Mouse (Mus musculus): Measurements from ENCODE around the gene Usp29. TPM values are rescaled to one million over a fixed set of nuclear protein-coding genes. Genes with fewer than 3 reads are reported as not detected.
A peak's percentile ranks its signal among the peaks of the same experiment; 100 is the strongest.

Usp29 gene
- polyA plus RNA-seq, 1 experiment from 2014 or later: 5.2 TPM

DNA sequence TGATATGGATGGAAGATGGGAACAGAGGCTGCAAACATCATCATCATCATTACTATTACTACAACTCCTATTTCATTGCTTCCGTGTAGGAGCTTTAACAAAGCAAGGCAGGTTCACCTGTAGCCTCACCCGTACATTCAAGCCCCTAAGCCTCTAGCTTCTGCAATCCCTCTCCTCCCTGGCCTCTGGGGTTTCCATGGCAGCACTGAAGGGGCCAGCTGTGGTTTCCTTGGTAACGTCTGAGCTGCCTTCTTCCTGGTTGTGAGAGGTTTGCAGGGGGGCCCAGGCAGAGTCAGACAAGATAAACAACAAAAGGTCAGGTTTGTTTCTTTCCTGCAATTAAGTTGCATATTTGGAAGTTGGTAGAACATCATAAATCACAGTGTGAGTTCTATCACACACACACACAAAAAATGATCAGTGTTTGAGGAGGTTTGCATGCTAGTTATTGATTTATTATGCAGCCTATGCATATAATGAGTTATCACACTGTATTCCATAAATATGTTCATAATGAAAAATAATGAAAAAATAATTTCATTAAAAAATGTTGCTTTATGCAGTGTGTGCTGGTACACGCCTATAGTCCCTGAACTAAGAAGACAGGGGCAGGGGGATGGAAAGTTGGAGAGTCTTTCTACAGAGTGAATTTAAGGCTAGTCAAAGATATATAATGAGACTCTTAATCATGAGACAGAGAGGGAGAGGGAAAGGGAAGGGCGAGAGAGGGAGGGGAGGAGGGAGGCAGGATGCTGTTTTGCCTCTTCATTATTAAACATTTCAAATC is 121.5 kb downstream of the Usp29 start:
- peaks cover 14% of the 10 kb centered on the region for H3K4me1 ChIP-seq (ENCODE audit: insufficient read depth, low read length)
- no peaks in the 10 kb centered on the region for H3K27me3 ChIP-seq (ENCODE audit: insufficient read depth, low read length)
- no peaks in the 10 kb centered on the region for H3K9me3 ChIP-seq (ENCODE audit: low read length)
- peak; percentile 90 for ATAC-seq (ENCODE audit: low FRiP score, low TSS enrichment)
- 19% methylated on average over 5 of the region's 5 CpGs for WGBS
- no peaks in the 10 kb centered on the region for H3K36me3 ChIP-seq (ENCODE audit: insufficient read depth, low read length)
- no peak overlapping the region for H3K4me3 ChIP-seq (ENCODE audit: low read length)
- H3K27ac ChIP-seq (ENCODE audit: low read length): no peak overlapping the region
- no peak overlapping the region for H3K4me2 ChIP-seq (replicated peaks; ENCODE audit: low read depth, low read length)
- H3K9ac ChIP-seq (replicated peaks; ENCODE audit: low read length): no peak overlapping the region

DNA sequence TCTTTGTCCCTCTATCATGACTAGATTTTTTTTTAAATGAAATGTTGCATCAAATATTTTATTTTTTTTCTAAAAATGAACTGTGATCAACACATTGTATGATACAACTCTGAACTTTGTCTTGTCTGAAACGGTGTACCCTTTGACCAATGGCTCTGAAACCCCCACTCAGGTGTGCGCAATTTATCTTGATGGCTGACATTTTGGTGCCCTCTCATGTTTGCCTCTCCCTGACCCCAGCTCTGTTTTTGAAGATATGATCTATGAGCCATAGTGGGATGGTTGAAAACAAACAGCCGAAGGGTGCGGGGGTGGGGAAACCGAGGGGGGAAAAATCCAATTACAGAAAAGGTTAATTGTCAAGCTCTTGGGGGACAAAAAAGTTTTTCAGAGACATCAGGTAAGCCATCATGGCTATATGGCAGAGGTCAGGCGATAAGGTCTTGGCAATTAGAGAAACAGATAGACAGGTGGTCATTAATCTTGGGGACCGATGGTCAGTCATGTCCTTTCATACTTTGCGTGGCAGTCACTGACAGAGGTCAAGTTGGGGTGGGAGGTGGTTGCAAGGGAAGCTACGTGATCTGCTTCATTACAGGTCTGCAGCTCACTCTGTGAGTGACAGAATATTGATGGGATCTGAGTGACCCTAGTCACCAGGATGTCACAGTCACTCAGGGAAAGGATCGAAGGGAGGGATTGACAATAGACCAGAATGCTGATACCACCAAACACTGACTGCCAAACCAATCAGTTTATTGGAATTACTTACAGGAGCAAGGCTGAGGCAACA is 125.4 kb downstream of the Usp29 start:
- Histone ChIP-seq H3K27me3 (ENCODE audit: insufficient read depth, low read length) (no peaks in the 10 kb centered on the region), H3K9ac (replicated peaks; ENCODE audit: low read length) (no peak overlapping the region), H3K9me3 (ENCODE audit: low read length) (no peaks in the 10 kb centered on the region), H3K4me3 (ENCODE audit: low read length) (no peak overlapping the region), H3K27ac (ENCODE audit: low read length) (no peak overlapping the region), H3K4me2 (replicated peaks; ENCODE audit: low read depth, low read length) (no peak overlapping the region), H3K36me3 (ENCODE audit: insufficient read depth, low read length) (no peaks in the 10 kb centered on the region), H3K4me1 (ENCODE audit: insufficient read depth, low read length) (peaks cover 32% of the 10 kb centered on the region)
- no peak for ATAC-seq (ENCODE audit: low FRiP score, low TSS enrichment)
- 34% methylated on average over 10 of the region's 10 CpGs for WGBS

DNA sequence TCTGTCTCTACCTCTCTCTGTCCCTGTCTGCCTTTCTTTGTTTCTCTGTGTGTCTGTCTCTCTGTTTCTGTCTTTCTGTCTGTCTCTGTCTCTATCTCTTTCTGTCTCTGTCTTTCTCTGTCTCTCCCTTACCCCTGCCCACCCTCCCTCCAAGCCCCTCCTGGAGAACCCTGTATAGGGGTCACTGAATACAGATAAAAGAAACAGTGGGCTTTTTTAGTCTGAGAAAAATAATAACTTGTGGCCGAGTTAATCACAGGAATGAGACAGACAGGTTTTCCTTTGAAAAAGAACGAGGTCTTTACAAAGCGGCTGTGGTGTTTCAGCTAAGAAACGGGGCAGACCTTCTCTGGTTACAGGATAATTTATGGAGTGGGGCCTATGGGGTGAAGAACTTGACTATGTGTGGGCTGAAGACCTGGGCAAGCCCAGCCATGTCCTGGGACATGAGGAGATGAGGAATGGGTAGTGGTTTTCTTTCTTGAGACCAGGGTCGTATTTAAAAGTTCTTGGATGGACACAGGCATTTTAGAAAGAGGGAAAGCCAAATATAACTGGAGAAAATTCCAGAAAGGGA is 128.4 kb downstream of the Usp29 start:
- peaks cover 27% of the 10 kb centered on the region for H3K4me1 ChIP-seq (ENCODE audit: insufficient read depth, low read length)
- no peaks in the 10 kb centered on the region for H3K9me3 ChIP-seq (ENCODE audit: low read length)
- no peak overlapping the region for H3K4me2 ChIP-seq (replicated peaks; ENCODE audit: low read depth, low read length)
- H3K4me3 ChIP-seq (ENCODE audit: low read length): no peak overlapping the region
- no peaks in the 10 kb centered on the region for H3K27me3 ChIP-seq (ENCODE audit: insufficient read depth, low read length)
- peak; percentile 76 for ATAC-seq (ENCODE audit: low FRiP score, low TSS enrichment)
- WGBS: 10% methylated on average over 5 of the region's 5 CpGs
- peak overlapping the region; percentile 86 for H3K27ac ChIP-seq (ENCODE audit: low read length)
- H3K36me3 ChIP-seq (ENCODE audit: insufficient read depth, low read length): no peaks in the 10 kb centered on the region
- H3K9ac ChIP-seq (replicated peaks; ENCODE audit: low read length): 0 out of 2 replicates have a peak overlapping the region, but pooled peaks have one; percentile 3

DNA sequence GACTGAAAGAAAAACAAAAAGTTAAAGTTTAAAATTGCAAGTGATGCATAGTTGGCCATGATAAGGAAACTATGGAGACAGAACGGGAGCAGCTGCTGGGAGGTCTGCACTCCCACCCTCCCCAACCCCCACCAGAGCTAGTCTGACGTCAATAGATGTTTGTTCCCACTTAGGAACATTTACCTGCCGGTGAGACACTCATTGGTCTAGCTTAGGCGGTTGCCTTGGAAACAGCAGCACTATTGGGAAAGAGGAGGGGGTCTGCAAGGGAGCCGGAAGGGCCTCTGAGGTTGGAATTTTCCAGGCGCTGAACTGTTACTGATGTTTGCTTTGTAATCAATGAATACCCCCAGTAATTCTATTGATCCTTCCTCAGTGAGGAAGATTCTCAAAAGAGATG is 130.3 kb downstream of the Usp29 start:
- no peaks in the 10 kb centered on the region for H3K9me3 ChIP-seq (ENCODE audit: low read length)
- peaks cover 26% of the 10 kb centered on the region for H3K4me1 ChIP-seq (ENCODE audit: insufficient read depth, low read length)
- no peaks in the 10 kb centered on the region for H3K36me3 ChIP-seq (ENCODE audit: insufficient read depth, low read length)
- H3K4me3 ChIP-seq (ENCODE audit: low read length): no peak overlapping the region
- no peak overlapping the region for H3K9ac ChIP-seq (replicated peaks; ENCODE audit: low read length)
- 0 out of 2 replicates have a peak, but pooled peaks have one; percentile 47 for ATAC-seq (ENCODE audit: low FRiP score, low TSS enrichment)
- WGBS: 14% methylated on average over 6 of the region's 6 CpGs
- H3K27ac ChIP-seq (ENCODE audit: low read length): no peak overlapping the region; the same call in 1 of the 2 replicates
- H3K4me2 ChIP-seq (replicated peaks; ENCODE audit: low read depth, low read length): peak overlapping the region; percentile 9; the same call in 1 of the 2 replicates
- H3K27me3 ChIP-seq (ENCODE audit: insufficient read depth, low read length): no peaks in the 10 kb centered on the region

DNA sequence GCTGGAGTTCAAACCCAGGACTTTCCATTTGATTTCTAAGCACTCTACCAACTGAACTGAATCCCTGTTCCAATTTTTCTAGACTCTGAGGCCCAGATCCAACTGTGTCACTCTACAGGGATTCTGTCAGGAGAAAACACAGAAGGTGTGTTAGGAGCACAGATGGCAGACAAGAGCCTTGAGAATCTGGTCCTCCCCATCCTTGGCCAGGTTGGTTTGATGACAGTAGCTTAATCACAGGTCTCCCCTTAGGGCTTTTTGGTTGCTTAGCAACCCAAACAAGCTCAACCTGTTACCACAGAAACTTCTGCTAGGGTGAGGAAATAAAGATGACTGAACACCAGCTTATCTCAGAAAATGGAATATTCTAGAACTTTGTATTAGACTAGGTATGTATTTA is 136.0 kb downstream of the Usp29 start:
- H3K4me3 ChIP-seq (ENCODE audit: low read length): no peak overlapping the region
- H3K27me3 ChIP-seq (ENCODE audit: insufficient read depth, low read length): no peaks in the 10 kb centered on the region
- peaks cover 5% of the 10 kb centered on the region; the same call in 1 of the 2 replicates for H3K4me1 ChIP-seq (ENCODE audit: insufficient read depth, low read length)
- H3K9me3 ChIP-seq (ENCODE audit: low read length): no peaks in the 10 kb centered on the region
- no peak overlapping the region for H3K27ac ChIP-seq (ENCODE audit: low read length)
- no peaks in the 10 kb centered on the region for H3K36me3 ChIP-seq (ENCODE audit: insufficient read depth, low read length)
- H3K9ac ChIP-seq (replicated peaks; ENCODE audit: low read length): no peak overlapping the region
- no peak for ATAC-seq (ENCODE audit: low FRiP score, low TSS enrichment)
- H3K4me2 ChIP-seq (replicated peaks; ENCODE audit: low read depth, low read length): no peak overlapping the region

DNA sequence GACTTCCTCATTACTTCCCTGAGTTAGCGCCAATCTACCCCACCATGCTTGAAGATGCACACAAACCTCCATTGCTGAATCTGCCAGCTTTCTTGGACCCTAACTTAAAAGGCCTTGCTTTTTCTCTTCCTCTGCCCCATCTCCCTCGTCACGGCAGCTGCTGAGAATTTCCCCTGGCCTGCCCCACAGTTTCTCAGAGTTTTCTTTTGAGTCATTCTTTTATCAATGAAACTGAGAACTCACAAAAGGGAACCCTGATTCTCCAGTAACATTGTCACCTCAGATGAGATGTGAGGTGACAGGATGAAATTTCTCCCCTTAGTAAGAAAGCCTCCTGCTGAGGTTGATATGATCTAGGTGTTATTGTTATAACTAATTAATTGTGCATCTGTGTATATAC is 138.5 kb downstream of the Usp29 start:
- ATAC-seq (ENCODE audit: low FRiP score, low TSS enrichment): no peak
- Histone ChIP-seq H3K27ac (ENCODE audit: low read length) (no peak overlapping the region), H3K4me3 (ENCODE audit: low read length) (no peak overlapping the region), H3K4me2 (replicated peaks; ENCODE audit: low read depth, low read length) (no peak overlapping the region), H3K4me1 (ENCODE audit: insufficient read depth, low read length) (no peaks in the 10 kb centered on the region), H3K36me3 (ENCODE audit: insufficient read depth, low read length) (no peaks in the 10 kb centered on the region), H3K9ac (replicated peaks; ENCODE audit: low read length) (no peak overlapping the region), H3K9me3 (ENCODE audit: low read length) (no peaks in the 10 kb centered on the region), H3K27me3 (ENCODE audit: insufficient read depth, low read length) (no peaks in the 10 kb centered on the region)
- WGBS: 81% methylated on average over 3 of the region's 3 CpGs

DNA sequence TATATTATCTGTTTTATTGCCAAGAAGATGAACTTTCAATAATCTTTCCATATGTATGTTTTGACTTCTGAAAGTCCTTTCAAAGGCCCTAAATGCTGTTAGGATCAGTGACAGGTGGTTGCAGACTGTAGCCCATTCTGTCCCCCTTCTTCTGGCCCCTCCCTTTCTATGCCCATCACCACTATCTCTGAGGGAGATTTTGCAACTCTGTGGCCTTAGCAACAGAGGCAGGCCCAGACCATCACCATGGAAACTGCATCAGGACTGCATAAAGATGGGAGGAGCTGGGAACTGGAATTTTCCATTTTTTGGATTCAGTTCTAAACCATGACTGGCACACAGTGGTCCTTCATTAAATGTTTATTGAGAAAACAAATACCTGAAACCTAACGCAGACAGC is 139.2 kb downstream of the Usp29 start:
- Histone ChIP-seq H3K27me3 (ENCODE audit: insufficient read depth, low read length) (no peaks in the 10 kb centered on the region), H3K9ac (replicated peaks; ENCODE audit: low read length) (no peak overlapping the region), H3K4me1 (ENCODE audit: insufficient read depth, low read length) (no peaks in the 10 kb centered on the region), H3K4me3 (ENCODE audit: low read length) (no peak overlapping the region), H3K4me2 (replicated peaks; ENCODE audit: low read depth, low read length) (no peak overlapping the region), H3K9me3 (ENCODE audit: low read length) (no peaks in the 10 kb centered on the region), H3K36me3 (ENCODE audit: insufficient read depth, low read length) (no peaks in the 10 kb centered on the region), H3K27ac (ENCODE audit: low read length) (no peak overlapping the region)
- 31% methylated on average over 1 of the region's 1 CpGs for WGBS
- no peak for ATAC-seq (ENCODE audit: low FRiP score, low TSS enrichment)

DNA sequence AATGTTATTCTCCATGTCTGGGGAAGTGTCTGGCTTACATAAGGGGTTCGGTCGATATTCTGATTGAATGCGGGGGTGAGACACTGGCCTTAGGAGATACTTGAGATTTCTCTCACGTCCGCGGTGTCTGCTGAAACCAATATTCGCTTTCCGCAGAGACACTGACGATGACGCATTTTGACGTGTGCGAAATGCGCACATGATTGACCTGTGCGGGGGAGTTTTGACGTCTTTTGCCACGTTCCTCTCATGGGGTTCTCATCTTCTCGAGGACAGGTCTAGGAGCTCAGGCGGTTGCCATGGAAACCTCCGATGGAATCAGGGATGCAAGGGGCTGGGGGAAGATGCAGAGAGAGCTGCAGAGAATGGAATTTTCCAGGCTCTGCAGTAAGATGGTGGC is 144.1 kb downstream of the Usp29 start:
- 70% methylated on average over 19 of the region's 19 CpGs for WGBS
- Histone ChIP-seq H3K27me3 (ENCODE audit: insufficient read depth, low read length) (no peaks in the 10 kb centered on the region), H3K36me3 (ENCODE audit: insufficient read depth, low read length) (no peaks in the 10 kb centered on the region), H3K4me2 (replicated peaks; ENCODE audit: low read depth, low read length) (no peak overlapping the region), H3K9ac (replicated peaks; ENCODE audit: low read length) (no peak overlapping the region), H3K9me3 (ENCODE audit: low read length) (no peaks in the 10 kb centered on the region), H3K4me1 (ENCODE audit: insufficient read depth, low read length) (no peaks in the 10 kb centered on the region), H3K4me3 (ENCODE audit: low read length) (no peak overlapping the region), H3K27ac (ENCODE audit: low read length) (no peak overlapping the region)
- ATAC-seq (ENCODE audit: low FRiP score, low TSS enrichment): no peak

DNA sequence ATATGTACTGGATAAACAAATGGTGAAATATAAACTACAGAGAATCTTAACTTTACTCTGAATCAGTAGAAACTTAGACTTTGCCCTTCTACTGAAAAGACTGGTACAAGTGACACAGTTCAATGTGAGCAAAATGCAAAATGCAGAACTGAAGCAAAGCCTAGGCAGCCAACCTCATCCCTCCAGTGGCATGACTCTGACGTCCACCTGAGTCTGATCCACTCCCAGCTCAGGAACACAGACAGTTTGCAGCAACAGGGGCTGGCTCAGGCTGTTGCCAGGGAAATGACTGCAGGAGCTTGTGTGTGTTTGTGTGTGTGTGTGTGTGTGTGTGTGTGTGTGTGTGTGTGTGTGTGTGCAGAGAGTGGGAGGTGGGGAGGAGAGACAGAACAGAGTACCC is 147.8 kb downstream of the Usp29 start:
- 0 out of 2 replicates have a peak, but pooled peaks have one; percentile 12 for ATAC-seq (ENCODE audit: low FRiP score, low TSS enrichment)
- no peaks in the 10 kb centered on the region for H3K27me3 ChIP-seq (ENCODE audit: insufficient read depth, low read length)
- H3K4me1 ChIP-seq (ENCODE audit: insufficient read depth, low read length): no peaks in the 10 kb centered on the region
- no peak overlapping the region for H3K27ac ChIP-seq (ENCODE audit: low read length)
- H3K9me3 ChIP-seq (ENCODE audit: low read length): no peaks in the 10 kb centered on the region
- H3K4me3 ChIP-seq (ENCODE audit: low read length): no peak overlapping the region
- WGBS: 61% methylated on average over 1 of the region's 1 CpGs
- no peaks in the 10 kb centered on the region for H3K36me3 ChIP-seq (ENCODE audit: insufficient read depth, low read length)
- H3K4me2 ChIP-seq (replicated peaks; ENCODE audit: low read depth, low read length): no peak overlapping the region
- H3K9ac ChIP-seq (replicated peaks; ENCODE audit: low read length): no peak overlapping the region

All from kidney, embryonic 16.5 days (tissue).